Mouse (Mus musculus) large intestine, adult 2 months (tissue): ENCODE results near the gene Cd19. TPM values are rescaled to one million over a fixed set of nuclear protein-coding genes. Genes with fewer than 3 reads are reported as not detected.

ENCODE experiments used
- DNase-seq: peaks from one replicate; pipeline ENCODE4 v3.0.0-alpha.2; 2012; ENCODE audit warnings: low read depth, low spot score
- WGBS: fragments of 180-500 bp; shearing (Covaris S2); methylation state at CpG from one replicate; pipeline ENCODE4 v1.1.7; 2018; 5-methylcytosine and 5-hydroxymethylcytosine counted together
- polyA plus RNA-seq: library from polyadenylated mRNA; depleted of rRNA; stranded (reverse); fragments of >200 nt; gene quantifications from 2 replicates; pipeline ENCODE4 v1.2.3, GENCODE M21; 2012; rRNA removed

Cd19 gene
- 14.5 and 18.3 TPM in 2 replicates for polyA plus RNA-seq

- 85% methylated on average over 6 of the region's 6 CpGs for WGBS
- no peak for DNase-seq
Measured at GRCm38 (mm10) chr7:126414725-126415124, at the start of gene Cd19. Gene Cd19, minus strand, starts transcription at chr7:126414889.

- no peak for DNase-seq
- 58% methylated on average over 4 of the region's 4 CpGs for WGBS
Measured at GRCm38 (mm10) chr7:126464121-126464520, 49.4 kb upstream of the Cd19 start.

DNA sequence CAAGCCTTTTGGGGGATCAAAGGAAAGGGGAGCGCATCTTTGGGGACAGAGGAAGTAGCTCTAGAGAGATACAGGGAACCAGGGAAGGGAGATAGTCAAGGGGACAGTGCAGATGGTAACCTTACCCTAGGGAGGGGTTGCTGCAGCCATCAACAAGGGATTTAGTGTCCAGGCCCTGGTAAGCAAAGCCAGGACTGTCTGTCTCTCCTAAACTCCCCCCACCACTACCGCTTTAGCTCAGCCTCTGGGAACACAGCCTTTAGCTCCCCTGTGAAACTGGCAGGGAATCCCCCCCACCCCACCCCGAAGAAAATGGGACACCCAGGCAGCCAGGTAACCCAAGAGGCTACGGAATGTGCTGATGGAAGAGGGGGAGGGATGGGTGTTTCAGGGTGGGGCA, 48.9 kb upstream of the Cd19 start:
- no peak for DNase-seq
- 71% methylated on average over 4 of the region's 4 CpGs for WGBS

DNA sequence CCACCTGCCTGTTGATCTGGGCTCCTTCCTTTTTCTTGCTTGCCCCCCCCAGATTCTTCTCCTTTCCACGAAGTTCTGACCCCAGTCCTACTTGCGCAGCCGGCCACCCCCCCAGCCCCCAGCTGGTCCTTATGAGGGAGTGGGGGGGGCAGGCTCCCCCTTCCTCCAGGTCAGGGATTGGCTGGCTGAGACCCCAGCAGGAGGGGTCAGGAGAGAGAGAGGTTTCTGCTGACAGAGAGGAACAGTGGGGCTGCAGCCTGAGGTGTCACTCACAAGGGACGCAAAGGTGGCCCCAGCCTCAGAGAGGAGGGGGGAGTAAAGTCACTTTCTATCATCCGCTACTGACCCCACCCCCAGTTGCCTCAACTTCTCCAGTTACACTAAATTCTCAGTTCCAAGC, 48.3 kb upstream of the Cd19 start, which contains the start of gene Atp2a1:
Atp2a1 (minus strand) TSS at position 105 of the 400 bp plus-strand sequence.
- DNase-seq: no peak
- 72% methylated on average over 5 of the region's 5 CpGs for whole genome bisulfite sequencing

DNA sequence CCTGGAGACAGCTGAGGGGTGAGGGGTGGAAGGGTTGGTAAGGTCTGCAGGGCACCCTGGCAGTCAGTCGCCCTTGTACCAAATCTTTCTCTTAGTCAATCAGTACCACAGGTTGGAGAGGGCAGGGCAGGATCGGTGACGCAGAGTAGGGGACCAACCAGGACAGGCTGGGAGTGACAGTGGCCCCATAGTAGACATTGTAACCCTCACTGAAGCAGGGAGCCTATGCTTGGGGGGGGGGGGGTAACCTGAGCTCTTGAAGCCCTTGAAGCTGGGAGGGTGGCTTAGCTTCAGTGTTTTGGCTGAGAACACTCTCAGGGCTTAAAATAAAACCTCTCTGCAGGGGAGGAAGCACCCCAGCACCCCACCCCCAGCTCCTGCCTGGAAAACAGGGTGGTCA, 46.9 kb upstream of the Cd19 start:
- WGBS: 70% methylated on average over 3 of the region's 3 CpGs
- DNase-seq: no peak

- 59% methylated on average over 10 of the region's 10 CpGs for WGBS
- DNase-seq: no peak
Measured at GRCm38 (mm10) chr7:126460623-126461399, 46.1 kb upstream of the Cd19 start.

DNA sequence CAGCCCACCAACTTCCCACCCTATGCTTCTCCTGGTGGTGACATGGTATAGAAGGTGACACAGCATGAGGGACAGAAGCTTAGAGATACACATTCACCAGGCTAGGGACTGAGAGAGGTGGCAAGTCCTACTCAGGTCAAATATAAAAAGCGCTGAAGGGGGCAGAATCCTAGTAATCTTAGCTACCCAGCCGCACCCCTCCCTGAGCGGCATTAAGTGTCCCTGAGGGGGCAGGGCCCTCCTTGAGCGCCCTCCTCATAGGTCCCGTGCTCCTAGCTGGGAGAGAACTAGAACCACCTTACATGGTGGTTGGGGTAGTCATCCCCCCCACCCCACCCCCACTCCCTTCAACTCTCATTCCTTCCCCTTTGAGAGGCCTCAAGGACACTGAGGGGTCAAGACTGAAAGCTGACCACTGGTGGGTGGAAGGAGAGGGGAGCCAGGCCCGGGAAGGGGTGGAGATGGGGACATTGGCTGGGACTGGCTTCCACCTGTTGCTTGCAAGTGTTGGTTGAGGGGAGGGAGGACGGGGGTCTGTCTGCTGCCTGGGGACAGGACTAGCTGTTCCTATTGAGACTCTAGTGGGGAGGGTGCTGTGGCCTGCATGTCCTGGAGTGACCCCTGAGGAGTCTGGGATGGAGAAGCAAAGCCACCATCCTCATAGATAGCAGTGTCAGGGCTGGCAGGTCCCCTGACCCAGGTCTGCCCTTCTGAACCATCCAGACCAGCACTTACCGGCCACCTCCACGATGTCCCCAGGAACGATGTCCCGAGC, 44.3 kb upstream of the Cd19 start:
- no peak for DNase-seq
- 70% methylated on average over 11 of the region's 11 CpGs for WGBS

DNA sequence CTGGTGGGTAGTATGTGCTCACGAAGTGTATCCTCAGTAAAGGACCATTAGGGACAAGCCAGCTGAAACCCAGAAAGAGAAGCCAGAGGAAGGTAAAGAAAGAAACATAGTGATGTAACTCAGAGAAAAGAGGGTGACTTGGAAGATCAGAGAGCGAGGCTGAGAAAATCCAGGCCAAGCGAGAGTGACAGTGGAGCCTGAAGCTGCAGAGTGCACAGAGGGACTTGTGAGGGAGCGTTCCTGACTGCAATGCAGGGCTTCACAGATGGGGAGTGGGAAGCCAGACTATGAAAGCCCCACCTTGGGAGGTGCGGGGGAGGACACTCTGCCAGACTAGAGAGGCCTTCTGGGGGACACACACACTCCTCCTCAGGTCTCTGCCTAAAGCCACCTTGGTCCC, 43.5 kb upstream of the Cd19 start:
- 69% methylated on average over 5 of the region's 5 CpGs for WGBS
- DNase-seq: no peak

- DNase-seq: no peak
Measured at GRCm38 (mm10) chr7:126456382-126457266, 41.9 kb upstream of the Cd19 start.

GRCm38 (mm10) chr7:126455242-126455641, 40.6 kb upstream of the Cd19 start:
- no peak for DNase-seq
- WGBS: 54% methylated on average over 2 of the region's 2 CpGs

More at GRCm38 (mm10) chr7:126456382-126457266, 41.9 kb upstream of the Cd19 start:
- 88% methylated on average over 17 of the region's 17 CpGs for WGBS

GRCm38 (mm10) chr7:126453861-126454260, 39.2 kb upstream of the Cd19 start:
- WGBS: 10% methylated on average over 7 of the region's 7 CpGs
- no peak for DNase-seq

DNA sequence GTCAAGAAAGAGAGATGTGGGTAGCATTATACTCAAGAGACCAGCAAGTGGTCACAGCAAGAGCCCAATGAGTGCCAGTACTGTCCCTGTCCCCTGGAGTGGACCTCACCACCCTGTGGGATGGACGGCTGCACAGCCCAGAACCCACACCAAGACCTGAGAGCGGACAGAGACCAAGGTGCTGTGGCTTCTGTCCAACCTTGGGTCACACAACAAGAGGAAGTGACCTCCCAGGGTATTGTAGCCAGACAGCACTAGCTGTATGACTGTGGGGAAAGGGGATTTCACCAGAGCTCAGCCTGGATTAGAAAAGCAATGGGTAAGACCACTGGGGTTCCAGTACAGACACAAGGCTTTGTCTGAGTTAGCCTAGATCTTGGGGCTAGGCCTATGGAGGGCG, 37.6 kb upstream of the Cd19 start:
- DNase-seq: no peak
- 91% methylated on average over 3 of the region's 3 CpGs for WGBS

DNA sequence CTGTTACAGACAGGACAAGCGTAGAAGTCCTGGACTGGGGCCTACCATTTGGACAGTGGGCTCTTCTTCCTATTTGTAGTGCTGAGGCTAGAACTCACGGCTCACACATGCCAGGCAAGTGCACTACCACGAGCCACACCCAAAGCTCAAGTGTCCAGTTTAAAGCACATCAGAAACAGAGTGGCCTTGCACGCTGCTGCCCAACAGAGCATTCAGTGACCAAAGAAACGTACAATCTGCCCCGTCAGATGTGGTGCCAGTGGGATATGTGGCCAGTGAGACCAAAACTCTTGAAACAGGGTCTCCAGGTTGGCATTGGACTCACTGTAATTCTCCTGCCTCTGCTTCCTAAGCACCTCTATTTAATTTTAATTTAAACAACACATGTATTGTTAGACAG, 36.0 kb upstream of the Cd19 start:
- WGBS: 86% methylated on average over 6 of the region's 6 CpGs
- DNase-seq: no peak

DNA sequence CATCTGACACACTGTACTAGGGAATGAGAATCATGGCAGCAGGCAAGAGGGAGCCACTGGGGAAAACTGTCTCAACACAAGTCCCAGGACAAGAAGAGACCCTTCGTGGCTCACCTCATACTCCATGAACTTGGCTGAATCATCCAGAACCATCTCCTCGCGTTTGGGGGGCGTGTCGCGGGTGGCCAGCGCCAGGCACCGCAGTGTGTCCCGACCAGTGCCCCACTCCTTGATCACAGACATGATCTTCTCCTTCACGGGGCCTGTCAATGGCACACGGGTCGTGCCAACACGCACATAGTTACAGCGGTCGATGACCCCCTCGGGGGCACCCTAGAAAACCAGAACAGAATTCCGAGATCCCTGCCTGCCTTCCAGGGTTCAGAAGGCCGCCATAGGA, 35.3 kb upstream of the Cd19 start:
- no peak for DNase-seq
- WGBS: 89% methylated on average over 18 of the region's 18 CpGs

- WGBS: 88% methylated on average over 19 of the region's 19 CpGs
- no peak for DNase-seq
Measured at GRCm38 (mm10) chr7:126448481-126448880, 33.8 kb upstream of the Cd19 start.

DNA sequence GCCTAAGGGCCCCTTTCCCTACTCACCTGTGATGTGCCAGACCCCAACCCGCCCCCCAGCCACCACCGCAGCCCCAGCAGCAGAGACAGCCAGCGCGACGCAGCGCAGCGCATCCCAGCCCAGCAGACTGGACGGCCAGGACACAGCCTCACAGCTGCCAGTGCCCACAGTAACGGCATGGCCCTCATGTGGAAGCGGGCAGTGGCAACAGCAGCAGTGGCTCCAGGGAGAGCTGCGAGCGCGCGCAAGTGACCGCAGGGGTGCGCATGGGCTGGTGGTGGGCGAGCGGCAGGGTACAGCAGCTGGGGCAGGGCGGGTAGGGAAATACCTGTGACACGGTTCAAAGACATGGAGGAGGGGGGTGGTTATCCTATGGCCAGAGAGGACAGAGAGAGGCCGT, 31.5 kb upstream of the Cd19 start:
- DNase-seq: no peak
- WGBS: 96% methylated on average over 21 of the region's 21 CpGs

- 94% methylated on average over 15 of the region's 15 CpGs for WGBS
- DNase-seq: no peak
Measured at GRCm38 (mm10) chr7:126445104-126445815, 30.6 kb upstream of the Cd19 start.

DNA sequence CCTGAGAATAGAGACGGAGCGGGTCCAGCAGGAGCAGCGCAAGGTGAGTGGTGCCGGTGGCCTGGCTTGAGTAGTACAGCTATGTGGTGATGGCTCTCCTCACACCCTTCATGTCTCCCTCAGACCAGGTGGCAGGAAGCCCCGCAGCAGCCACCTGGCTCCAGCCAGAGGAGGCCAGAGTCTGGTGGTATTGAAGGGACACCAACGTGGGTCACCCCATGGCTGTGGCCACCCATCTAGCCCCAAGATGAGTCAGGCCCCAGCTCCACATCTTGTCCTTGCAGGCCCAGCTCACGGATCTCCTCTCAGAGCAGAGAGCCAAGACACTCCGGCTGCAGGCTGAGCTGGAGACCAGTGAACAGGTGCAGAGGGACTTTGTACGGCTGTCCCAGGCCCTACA, 29.8 kb upstream of the Cd19 start:
- DNase-seq: no peak
- 95% methylated on average over 9 of the region's 9 CpGs for WGBS

DNA sequence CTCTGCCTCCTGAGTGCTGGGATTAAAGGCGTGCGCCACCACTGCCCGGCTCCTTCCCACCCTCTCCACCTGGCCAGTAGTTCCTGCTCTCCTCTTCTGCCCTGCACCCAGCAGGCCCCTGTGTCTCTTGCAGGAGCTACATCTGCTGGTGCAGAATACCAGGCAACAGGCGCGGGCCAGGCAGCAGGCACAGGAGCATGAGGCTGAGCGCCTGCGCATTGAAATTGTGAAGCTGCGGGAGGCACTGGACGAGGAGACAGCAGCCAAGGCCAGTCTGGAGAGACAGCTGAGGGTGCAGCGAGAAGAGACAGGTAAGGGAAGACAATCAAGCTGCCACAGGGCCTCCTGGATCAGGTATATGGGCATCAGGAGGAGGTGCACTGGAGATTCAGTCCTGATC, 29.3 kb upstream of the Cd19 start:
- WGBS: 95% methylated on average over 10 of the region's 10 CpGs
- no peak for DNase-seq
